In the genomic region with DNA sequence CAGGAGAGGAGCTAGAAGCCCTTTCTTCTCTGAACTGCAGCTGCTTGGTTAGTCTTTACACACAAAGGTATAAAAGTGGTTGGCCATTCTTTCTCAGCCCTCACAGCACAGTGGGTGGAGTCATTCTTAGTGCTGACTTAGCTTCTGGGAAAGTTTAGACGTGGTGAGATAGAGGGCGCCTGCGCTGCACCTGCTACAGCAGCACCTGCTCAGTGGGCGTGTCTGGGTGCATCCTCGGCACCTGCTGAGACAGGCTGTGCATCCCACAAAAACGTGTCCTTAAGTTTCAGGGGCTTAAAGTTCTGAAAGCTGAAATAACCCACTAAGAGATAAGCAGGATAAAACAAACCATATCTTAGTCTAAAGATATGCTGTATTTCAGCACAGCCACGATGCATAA, we compare ENCODE assay signal across 9 mouse cellular contexts.
DNase-seq lines count a peak whose midpoint lies in the region; ATAC-seq lines count a peak whose summit lies in the region.
"Had no signal": no experiment of that assay in that cellular context is flagged by ENCODE, and none has a peak within 500 bp of the region (broad histone marks: within the 10 kb centered on the region; RNA-seq: fewer than 3 reads in every experiment).

No protein-coding gene starts in this region.

- peak; percentile 12 for DNase-seq in kidney, adult 11 months
- peak; percentile 25 for DNase-seq in R1 (ENCODE audit: low read depth, low spot score)
- DNase-seq in kidney, adult 8-10 months, result peak; percentile 2 to 14
- DNase-seq in right cerebral cortex, postnatal 10 days (ENCODE audit: low spot score in 2 of 2), result peak; percentile 35 to 37
- no peak for DNase-seq in adrenal gland, postnatal 25 days

- ATAC-seq in kidney, embryonic 14.5 days (ENCODE audit: low FRiP score, low TSS enrichment), result no peak
- no peak for ATAC-seq in hindbrain, embryonic 16.5 days
- ATAC-seq in megakaryocyte, adult 5-6 weeks (ENCODE audit: poor library complexity, severe bottlenecking), result no peak

- no peaks in the 10 kb centered on the region for H3K4me1 ChIP-seq in kidney, embryonic 14.5 days (ENCODE audit: control insufficient read depth, insufficient read depth, low read length)
- no peaks in the 10 kb centered on the region for H3K4me1 ChIP-seq in hindbrain, embryonic 16.5 days (ENCODE audit: control insufficient read depth, insufficient read depth, low read depth, low read length)

- H3K36me3 ChIP-seq in kidney, embryonic 14.5 days (ENCODE audit: control insufficient read depth, insufficient read depth, low read length), result no peaks in the 10 kb centered on the region
- H3K36me3 ChIP-seq in hindbrain, embryonic 16.5 days (ENCODE audit: control insufficient read depth, insufficient read depth, low read length), result peaks cover 3% of the 10 kb centered on the region; the same call in 1 of the 2 replicates

- no peaks in the 10 kb centered on the region for H3K27me3 ChIP-seq in kidney, embryonic 14.5 days (ENCODE audit: control insufficient read depth, insufficient read depth, low read length)
- H3K27me3 ChIP-seq in hindbrain, embryonic 16.5 days (replicated peaks; ENCODE audit: control insufficient read depth, insufficient read depth, low read length), result no peaks in the 10 kb centered on the region

- no peak overlapping the region for H3K4me2 ChIP-seq in kidney, embryonic 14.5 days (replicated peaks; ENCODE audit: low read depth, low read length)
- H3K4me2 ChIP-seq in hindbrain, embryonic 16.5 days (ENCODE audit: low read length), result no peak overlapping the region

- 20% methylated on average over 7 of the region's 7 CpGs for WGBS in kidney, embryonic 14.5 days
- WGBS in hindbrain, embryonic 16.5 days, result 23% methylated on average over 7 of the region's 7 CpGs

- no peak overlapping the region for H3K27ac ChIP-seq in kidney, embryonic 14.5 days (ENCODE audit: low read depth, low read length)
- H3K27ac ChIP-seq in hindbrain, embryonic 16.5 days (ENCODE audit: low read depth, low read length), result no peak overlapping the region

- no peak overlapping the region for H3K4me3 ChIP-seq in kidney, embryonic 14.5 days (ENCODE audit: low read length)
- no peak overlapping the region for H3K4me3 ChIP-seq in hindbrain, embryonic 16.5 days (ENCODE audit: low read length)
- H3K4me3 ChIP-seq: erythroblast, embryonic 14.5 days had no signal

- H3K9me3 ChIP-seq in kidney, embryonic 14.5 days (ENCODE audit: control insufficient read depth, low read length), result no peaks in the 10 kb centered on the region
- H3K9me3 ChIP-seq in hindbrain, embryonic 16.5 days (ENCODE audit: control insufficient read depth, low read length), result no peaks in the 10 kb centered on the region

- no peak overlapping the region for H3K9ac ChIP-seq in kidney, embryonic 14.5 days (ENCODE audit: low read depth, low read length)
- H3K9ac ChIP-seq in hindbrain, embryonic 16.5 days (ENCODE audit: low read depth, low read length), result no peak overlapping the region
